Mouse (Mus musculus) limb, embryonic 14.5 days (tissue): ENCODE data around the gene Plppr2. TPM values are rescaled to one million over a fixed set of nuclear protein-coding genes. Genes with fewer than 3 reads are reported as not detected.
A peak's percentile ranks its signal among the peaks of the same experiment; 100 is the strongest.

ENCODE experiments used
- ATAC-seq: fragments of 200-750 bp; cut with Nextera tagmentation; 2 replicates; pipeline ENCODE4 v1.8.0; 2017; ENCODE audit warnings: low read depth, moderate number of reproducible peaks, moderate TSS enrichment; ENCODE audit not compliant: low FRiP score
- DNase-seq: peaks from one replicate; pipeline ENCODE4 v3.0.0-alpha.2; 2015; ENCODE audit warnings: low spot score
- H3K27ac ChIP-seq: fragments of 300-500 bp; sonication (generic); replicated peaks from 2 replicates; pipeline ENCODE4 v1.5.1; 2014; ENCODE audit warnings: low read depth, mild to moderate bottlenecking, low read length, moderate library complexity, mixed read lengths
- H3K27me3 ChIP-seq: fragments of 300-500 bp; sonication (generic); 2 replicates; pipeline ENCODE4 v1.6.1; 2014; ENCODE audit warnings: low read length, mixed read lengths; ENCODE audit not compliant: control insufficient read depth, insufficient read depth
- H3K36me3 ChIP-seq: fragments of 300-500 bp; sonication (generic); 2 replicates; pipeline ENCODE4 v1.6.1; 2014; ENCODE audit warnings: mild to moderate bottlenecking, low read length, moderate library complexity, mixed read lengths; ENCODE audit not compliant: control insufficient read depth, insufficient read depth
- H3K4me1 ChIP-seq: fragments of 300-500 bp; sonication (generic); 2 replicates; pipeline ENCODE4 v1.6.1; 2014; ENCODE audit warnings: antibody characterized with exemption, low read length, mixed read lengths; ENCODE audit not compliant: control insufficient read depth, insufficient read depth
- H3K4me2 ChIP-seq: fragments of 300-500 bp; sonication (generic); replicated peaks from 2 replicates; pipeline ENCODE4 v1.6.1; 2014; ENCODE audit warnings: low read depth, mild to moderate bottlenecking, low read length, moderate library complexity; ENCODE audit not compliant: severe bottlenecking
- H3K4me3 ChIP-seq: fragments of 300-500 bp; sonication (generic); replicated peaks from 2 replicates; pipeline ENCODE4 v1.5.1; 2014; ENCODE audit warnings: low read length
- H3K9ac ChIP-seq: fragments of 300-500 bp; sonication (generic); 2 replicates; pipeline ENCODE4 v1.6.1; 2014; ENCODE audit warnings: mild to moderate bottlenecking, low read depth, low read length, moderate library complexity; ENCODE audit not compliant: severe bottlenecking
- H3K9me3 ChIP-seq: fragments of 300-500 bp; sonication (generic); 2 replicates; pipeline ENCODE4 v1.6.1; 2016; ENCODE audit warnings: low read length; ENCODE audit not compliant: control insufficient read depth
- POLR2A ChIP-seq: fragments of 200-500 bp; IDR thresholded peaks from 2 replicates; pipeline ENCODE4 v1.8.0; 2012; ENCODE audit warnings: inconsistent platforms, mild to moderate bottlenecking, moderate library complexity, borderline replicate concordance; ENCODE audit not compliant: insufficient read depth, insufficient read length; ENCODE audit errors: extremely low read depth
- WGBS: fragments of 180-500 bp; shearing (Covaris S2); extraction: QIAGEN DNeasy Blood & Tissue Kit; methylation state at CpG from one replicate; pipeline ENCODE4 v1.1.7; 2014; 5-methylcytosine and 5-hydroxymethylcytosine counted together
- polyA plus RNA-seq, 2 experiments: library from polyadenylated mRNA; depleted of rRNA in 1 of 2; stranded (reverse) in 1 of 2; unstranded in 1 of 2; fragments of >200 nt; fragmentation: Nextera tagmentation in 1 of 2; extraction: Ambion mirVana in 1 of 2; gene quantifications; 2 replicates each; pipeline versions ENCODE4 v1.2.1 to v1.2.3; 2012 to 2014

Gene Plppr2
- polyA plus RNA-seq, 2 experiments, result 8.7 to 31.7 TPM

DNA sequence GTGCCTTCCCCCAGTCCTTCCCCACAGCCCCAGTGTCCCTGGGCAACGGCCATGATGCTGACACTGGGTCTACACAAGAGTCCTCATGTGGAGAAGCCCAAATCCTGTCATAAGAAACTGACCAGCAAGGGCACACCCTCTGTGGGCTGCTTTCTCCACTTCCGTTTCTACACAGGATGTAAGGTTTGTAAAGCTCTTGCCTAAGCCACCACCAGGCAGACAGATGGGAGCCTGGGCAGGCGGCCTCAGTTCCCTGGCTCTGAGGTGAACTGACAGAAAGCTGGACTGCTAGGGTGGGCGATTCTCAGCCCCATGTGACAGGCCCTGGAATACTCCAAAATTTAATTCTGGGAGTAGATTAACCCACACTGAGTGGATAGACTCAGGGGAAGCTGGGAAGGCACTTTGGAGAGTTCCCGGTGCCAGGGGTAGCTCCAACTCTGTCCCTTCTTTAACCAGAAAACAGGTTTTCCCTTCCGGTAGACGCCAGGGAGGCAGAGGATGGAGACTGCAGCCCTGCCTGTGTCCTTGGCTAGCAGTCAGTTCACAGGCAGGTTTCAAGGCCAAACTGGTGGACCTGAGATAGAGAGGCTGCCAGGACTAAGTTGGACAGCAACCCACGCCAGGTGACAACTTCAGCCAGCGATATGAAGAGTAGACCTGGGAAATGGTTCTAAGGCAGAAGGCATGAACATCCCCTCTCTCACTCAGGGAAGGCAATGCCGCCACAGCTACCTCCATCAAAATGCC is 27.2 kb upstream of the Plppr2 start:
- no peaks in the 10 kb centered on the region for H3K36me3 ChIP-seq
- H3K9me3 ChIP-seq, result no peaks in the 10 kb centered on the region
- no peak overlapping the region for H3K4me2 ChIP-seq
- DNase-seq, result no peak
- TF ChIP-seq POLR2A, result no peak
- WGBS, result 73% methylated on average over 10 of the region's 10 CpGs
- H3K4me1 ChIP-seq, result no peaks in the 10 kb centered on the region
- no peak overlapping the region for H3K9ac ChIP-seq
- H3K27ac ChIP-seq, result no peak overlapping the region
- H3K27me3 ChIP-seq, result no peaks in the 10 kb centered on the region
- H3K4me3 ChIP-seq, result no peak overlapping the region
- no peak for ATAC-seq

DNA sequence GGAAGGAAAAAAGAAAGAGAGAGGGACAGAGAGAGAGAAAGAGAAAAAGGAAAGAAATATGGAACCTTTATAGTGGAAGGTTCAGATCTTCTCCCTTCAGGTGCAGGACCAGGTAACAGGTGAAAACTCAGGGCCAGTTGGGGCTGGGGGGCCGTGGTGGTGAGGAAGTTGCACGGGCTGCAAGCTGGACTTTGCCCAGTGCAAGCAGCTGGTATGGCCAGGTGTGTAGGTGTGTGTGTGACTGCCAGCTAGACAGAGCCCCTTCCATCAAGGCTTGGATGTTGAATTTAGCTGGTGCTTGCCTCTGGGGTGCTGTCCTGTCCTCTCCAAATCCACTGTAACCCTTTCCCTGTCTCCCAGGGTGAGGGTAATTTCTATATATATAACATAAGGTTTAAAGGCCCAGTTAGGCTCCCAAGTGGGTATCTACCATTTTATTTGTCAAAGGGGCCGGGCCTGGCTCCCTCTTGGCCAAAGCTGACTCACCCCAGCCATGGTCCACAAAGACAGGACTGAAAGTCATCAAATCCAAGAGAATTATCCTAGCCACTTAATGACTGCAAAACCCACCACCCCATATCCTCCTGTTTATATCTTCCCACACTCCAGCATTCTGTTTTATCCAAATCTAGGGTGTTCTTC is 19.9 kb upstream of the Plppr2 start:
- Histone ChIP-seq H3K27me3 (no peaks in the 10 kb centered on the region), H3K9me3 (no peaks in the 10 kb centered on the region), H3K36me3 (no peaks in the 10 kb centered on the region), H3K4me2 (peak overlapping the region; percentile 97), H3K9ac (no peak overlapping the region), H3K27ac (no peak overlapping the region), H3K4me1 (no peaks in the 10 kb centered on the region), H3K4me3 (peak overlapping the region; percentile 61)
- DNase-seq (no peak), ATAC-seq (no peak)
- TF ChIP-seq POLR2A, result no peak
- 54% methylated on average over 3 of the region's 3 CpGs for WGBS

GRCm38 (mm10) chr9:21917493-21918034 is 19.3 kb upstream of the Plppr2 start:
- no peaks in the 10 kb centered on the region for H3K36me3 ChIP-seq
- 4% methylated on average over 18 of the region's 35 CpGs for WGBS
- peak; percentile 32 for ATAC-seq
- H3K27ac ChIP-seq, result peak overlapping the region; percentile 33; the same call in 1 of the 2 replicates
- peak overlapping the region; percentile 61 for H3K4me3 ChIP-seq
- TF ChIP-seq POLR2A, result no peak
- H3K4me1 ChIP-seq, result no peaks in the 10 kb centered on the region
- H3K9ac ChIP-seq, result peak overlapping the region; percentile 62
- peak overlapping the region; percentile 97 for H3K4me2 ChIP-seq
- no peaks in the 10 kb centered on the region for H3K27me3 ChIP-seq
- H3K9me3 ChIP-seq, result no peaks in the 10 kb centered on the region
- DNase-seq, result no peak

GRCm38 (mm10) chr9:21918035-21918592 is 18.7 kb upstream of the Plppr2 start, which contains the start of gene Rab3d:
Gene Rab3d (minus strand): TSS chr9:21918192.
- no peaks in the 10 kb centered on the region for H3K9me3 ChIP-seq
- WGBS, result under 1% methylated on average over 32 of the region's 36 CpGs

More at GRCm38 (mm10) chr9:21918035-21918592, 18.7 kb upstream of the Plppr2 start, which contains the start of gene Rab3d:
- Histone ChIP-seq H3K4me1 (no peaks in the 10 kb centered on the region), H3K9ac (peak within 1 kb of the TSS; percentile 62), H3K27me3 (no peaks in the 10 kb centered on the region), H3K36me3 (no peaks in the 10 kb centered on the region), H3K4me2 (peak within 1 kb of the TSS; percentile 97), H3K4me3 (peak within 1 kb of the TSS; percentile 61), H3K27ac (peak within 1 kb of the TSS; percentile 33; the same call in 1 of the 2 replicates)
- DNase-seq (peak; percentile 95), ATAC-seq (peak; percentile 93)
- 0 out of 2 replicates have a peak, but pooled peaks have one; percentile 16 for TF ChIP-seq POLR2A
